Mouse (Mus musculus): ENCODE data around the gene Vps45.
A peak's percentile ranks its signal among the peaks of the same experiment; 100 is the strongest.
"Not testable (repeated sequence)": the region's sequence is repeated elsewhere in the genome, so short reads cannot be mapped to it uniquely, and the experiment has no call there.

The Vps45 gene

GRCm38 (mm10) chr3:95972873-95973634 is 85.2 kb downstream of the Vps45 start:
- DNase-seq (ENCODE audit: low read depth, low spot score) = no peak

DNA sequence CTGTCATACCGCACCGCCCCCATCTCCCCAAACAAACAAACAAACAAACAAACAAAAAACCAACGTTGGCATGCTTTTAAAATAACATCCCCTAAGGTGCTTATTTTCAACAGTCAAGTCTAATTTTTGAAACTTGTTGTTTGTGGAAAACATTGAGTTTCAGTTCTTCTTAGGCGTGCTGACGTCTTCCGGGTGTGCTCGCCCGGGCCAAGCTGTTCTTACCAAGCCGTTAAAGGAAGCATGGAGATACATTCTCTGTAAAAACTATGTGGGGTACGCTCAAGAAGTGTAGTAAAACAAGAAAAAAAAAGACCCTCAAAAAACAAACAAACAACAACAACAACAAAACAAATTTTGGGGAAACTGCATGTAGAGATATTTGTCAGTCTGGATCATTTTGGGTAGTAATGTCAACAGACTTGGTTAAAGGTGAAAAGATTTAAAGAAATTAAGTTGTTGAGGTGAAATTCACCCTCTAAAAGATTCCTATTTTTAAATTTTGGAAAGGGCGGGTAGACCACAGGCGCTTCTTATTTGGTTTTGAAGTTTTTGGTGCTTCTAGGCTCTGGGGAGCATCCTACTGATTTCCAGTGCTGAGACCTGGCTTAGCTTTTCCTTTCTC is 85.9 kb downstream of the Vps45 start:
- DNase-seq (ENCODE audit: low read depth, low spot score) = no peak

- DNase-seq (ENCODE audit: low read depth, low spot score) = not testable (repeated sequence)
Observed at GRCm38 (mm10) chr3:95970661-95971060, 87.6 kb downstream of the Vps45 start.

GRCm38 (mm10) chr3:95969277-95969676 is 89.0 kb downstream of the Vps45 start:
- DNase-seq (ENCODE audit: low read depth, low spot score) = no peak

- peak; percentile 49 for DNase-seq (ENCODE audit: low read depth, low spot score)
Observed at GRCm38 (mm10) chr3:95965518-95966451, 92.5 kb downstream of the Vps45 start.

DNA sequence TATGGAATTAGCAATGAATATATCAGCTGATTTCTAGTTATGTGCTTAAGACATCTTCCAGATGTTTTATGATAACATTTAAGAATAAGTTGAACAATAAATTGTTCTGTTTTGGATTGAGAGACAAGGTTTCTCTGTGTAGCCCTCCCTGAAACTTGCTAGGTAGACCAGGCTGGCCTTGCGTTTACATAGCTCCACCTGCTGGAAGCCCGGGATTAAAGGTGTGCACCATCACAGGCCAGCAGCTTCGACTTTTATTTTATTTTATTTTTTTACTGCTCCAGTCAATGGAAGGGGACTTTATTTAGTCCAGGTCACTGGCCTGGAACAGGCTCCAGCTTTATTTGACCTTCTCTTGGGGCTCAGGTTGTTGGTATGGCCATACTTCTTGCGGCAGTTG is 94.6 kb downstream of the Vps45 start:
- no peak for DNase-seq (ENCODE audit: low read depth, low spot score)

DNA sequence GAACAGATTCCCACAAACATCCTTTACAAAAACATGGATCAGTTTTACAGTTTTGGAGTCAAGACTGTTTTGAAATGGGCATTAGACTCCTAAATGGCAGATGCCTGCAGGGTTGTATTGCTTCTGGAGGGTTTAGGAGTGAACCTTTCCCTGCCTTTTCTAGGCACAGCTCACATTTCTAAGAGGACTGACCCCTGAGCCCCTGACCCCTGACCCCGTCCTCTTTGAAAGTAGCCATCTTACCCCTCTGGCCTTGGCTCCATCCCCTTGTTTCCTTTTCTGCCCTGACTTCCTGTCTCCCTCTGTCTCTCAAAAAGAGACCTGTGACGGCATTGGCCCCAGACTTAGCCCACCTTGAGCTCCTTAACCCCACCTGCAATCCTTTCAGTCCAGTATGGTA is 95.0 kb downstream of the Vps45 start:
- DNase-seq (ENCODE audit: low read depth, low spot score) = no peak

DNA sequence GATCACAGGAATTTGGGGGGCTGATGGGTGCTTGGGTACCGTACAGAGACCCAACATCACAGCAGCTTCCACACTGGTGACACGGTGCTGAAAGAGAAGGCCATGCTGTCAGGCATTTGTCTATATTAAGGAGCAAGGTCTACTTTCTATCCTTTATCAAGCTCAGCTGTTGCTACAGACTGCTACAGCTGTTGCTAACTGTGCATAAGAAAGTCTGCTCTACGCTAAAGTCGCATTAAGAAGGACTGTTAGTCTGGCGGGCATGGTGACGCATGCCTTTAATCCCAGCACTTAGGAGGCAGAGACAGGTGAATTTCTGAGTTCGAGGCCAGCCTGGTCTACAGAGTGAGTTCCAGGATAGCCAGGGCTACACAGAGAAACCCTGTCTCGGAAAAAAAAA is 96.1 kb downstream of the Vps45 start:
- DNase-seq (ENCODE audit: low read depth, low spot score) = not testable (repeated sequence)

GRCm38 (mm10) chr3:95959807-95960206 is 98.5 kb downstream of the Vps45 start:
- DNase-seq (ENCODE audit: low read depth, low spot score) = no peak

- peak; percentile 73 for DNase-seq (ENCODE audit: low read depth, low spot score)
Observed at GRCm38 (mm10) chr3:95959082-95959481, 99.2 kb downstream of the Vps45 start.

DNA sequence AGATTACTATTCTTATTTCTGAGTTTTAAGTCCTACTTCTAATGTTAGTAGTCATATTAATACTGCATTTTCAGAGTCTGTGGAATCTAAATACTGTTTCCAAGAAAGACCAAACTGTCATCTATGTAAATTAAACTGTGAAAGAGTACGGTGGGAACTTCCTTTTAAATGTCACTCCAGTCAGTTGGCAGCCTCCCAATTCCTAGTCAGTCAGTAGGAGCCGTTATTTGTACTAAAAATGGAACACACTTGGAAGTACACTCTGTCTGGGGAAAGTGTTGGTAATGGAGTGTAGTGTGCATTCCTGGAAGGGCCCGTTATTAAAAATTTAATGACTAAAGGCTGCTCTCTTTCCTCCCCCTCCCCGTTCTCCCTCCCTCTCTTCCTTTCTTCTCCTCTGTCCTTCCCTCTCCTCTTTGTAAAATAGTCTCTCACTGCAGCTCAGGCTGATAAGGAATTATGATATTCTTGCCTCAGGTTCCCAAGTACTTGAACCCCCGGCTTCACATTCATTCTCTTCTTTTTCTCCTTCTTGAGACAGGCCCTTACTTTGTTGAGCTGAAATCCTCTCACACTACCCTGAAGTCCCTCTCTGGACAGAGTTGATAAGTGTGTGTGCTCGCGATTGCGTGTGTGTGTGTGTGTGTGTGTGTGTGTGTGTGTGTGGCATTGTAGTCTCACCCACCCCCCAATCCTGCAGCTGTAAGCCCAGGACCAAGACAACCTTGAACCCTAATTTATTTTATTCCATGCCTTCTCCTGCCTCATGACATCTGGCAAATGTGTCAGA is 100.7 kb downstream of the Vps45 start:
- no peak for DNase-seq (ENCODE audit: low read depth, low spot score)

GRCm38 (mm10) chr3:95955318-95955717 is 102.9 kb downstream of the Vps45 start:
- no peak for DNase-seq (ENCODE audit: low read depth, low spot score)

- peak; percentile 48 for DNase-seq (ENCODE audit: low read depth, low spot score)
Observed at GRCm38 (mm10) chr3:95954648-95955173, 103.6 kb downstream of the Vps45 start.

DNA sequence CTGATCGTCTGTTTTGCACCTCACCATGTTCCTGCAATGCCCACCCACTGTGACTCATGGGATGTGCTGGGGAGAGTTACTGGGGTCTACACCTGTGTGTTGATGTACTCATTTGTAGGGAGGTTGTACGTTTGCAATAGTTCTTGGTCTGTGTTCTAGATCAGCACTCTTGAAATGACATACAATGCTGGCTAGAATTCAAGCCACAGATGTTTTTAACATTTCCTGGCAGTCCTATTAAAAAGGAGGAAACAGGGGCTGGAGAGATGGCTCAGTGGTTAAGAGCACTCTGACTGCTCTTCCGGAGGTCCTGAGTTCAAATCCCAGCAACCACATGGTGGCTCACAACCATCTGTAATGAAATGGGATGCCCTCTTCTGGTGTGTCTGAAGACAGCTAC is 104.7 kb downstream of the Vps45 start:
- no peak for DNase-seq (ENCODE audit: low read depth, low spot score)

DNA sequence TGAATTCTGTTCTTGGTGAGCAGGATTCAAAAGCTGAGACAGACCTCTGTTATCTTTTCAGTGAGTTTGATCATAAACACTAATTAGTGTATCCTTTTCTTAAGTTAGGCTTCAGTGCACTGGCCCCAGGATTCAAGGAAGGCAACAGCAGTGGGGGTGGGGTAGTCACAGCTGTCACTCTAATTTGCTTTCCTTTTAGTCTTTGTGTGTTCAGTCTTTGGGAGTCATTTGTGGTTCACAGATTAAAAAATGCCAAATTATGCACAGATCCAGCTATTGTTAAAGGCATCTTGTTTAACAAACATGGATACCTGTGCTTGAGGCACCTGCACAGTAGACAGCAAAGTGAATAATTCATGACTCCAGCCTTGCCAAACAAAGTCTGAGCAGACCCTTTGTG is 105.2 kb downstream of the Vps45 start:
- no peak for DNase-seq (ENCODE audit: low read depth, low spot score)

DNA sequence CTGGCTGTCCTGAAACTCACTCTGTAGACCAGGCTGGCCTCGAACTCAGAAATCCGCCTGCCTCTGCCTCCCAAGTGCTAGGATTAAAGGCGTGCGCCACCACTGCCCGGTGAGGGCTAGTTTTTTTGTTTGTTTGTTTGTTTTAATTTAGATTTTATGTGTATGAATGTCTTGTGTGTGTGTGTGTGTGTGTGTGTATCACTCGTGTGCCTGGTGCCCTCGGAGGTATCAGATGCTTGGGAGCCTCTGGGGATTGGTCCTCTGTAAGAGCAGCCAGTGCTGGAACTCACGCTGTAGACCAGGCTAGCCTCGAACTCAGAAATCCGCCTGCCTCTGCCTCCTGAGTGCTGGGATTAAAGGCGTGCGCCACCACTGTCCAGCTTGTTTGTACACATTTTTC is 106.7 kb downstream of the Vps45 start:
- DNase-seq (ENCODE audit: low read depth, low spot score) = not testable (repeated sequence)

- peak; percentile 96 for DNase-seq (ENCODE audit: low read depth, low spot score)
Observed at GRCm38 (mm10) chr3:95950763-95951551, 107.3 kb downstream of the Vps45 start.
